Mouse (Mus musculus) heart, embryonic 10.5 days (tissue): ENCODE measurements at regions not wholly inside any gene's neighbourhood (a gene's known extent, or its start where the extent isn't known, plus 50 kb on each side); places are given as distances from the start of the nearest gene placed in this dataset.

Experiments used
- DNase-seq: peaks from one replicate; pipeline ENCODE4 v3.0.0-alpha.2; 2017; ENCODE audit warnings: low spot score
- H3K27ac ChIP-seq: fragments of 300-500 bp; sonication (generic); 2 replicates; pipeline ENCODE4 v1.5.1; 2016; ENCODE audit warnings: mild to moderate bottlenecking
- H3K27me3 ChIP-seq: fragments of 300-500 bp; sonication (generic); 2 replicates; pipeline ENCODE4 v1.6.1; 2016; ENCODE audit warnings: mild to moderate bottlenecking; ENCODE audit not compliant: poor library complexity, insufficient read depth, severe bottlenecking
- H3K36me3 ChIP-seq: fragments of 300-500 bp; sonication (generic); 2 replicates; pipeline ENCODE4 v1.6.1; 2016; ENCODE audit warnings: mild to moderate bottlenecking, moderate library complexity
- H3K4me1 ChIP-seq: fragments of 300-500 bp; sonication (generic); 2 replicates; pipeline ENCODE4 v1.6.1; 2016; ENCODE audit warnings: mild to moderate bottlenecking
- H3K4me3 ChIP-seq: fragments of 300-500 bp; sonication (generic); 2 replicates; pipeline ENCODE4 v1.5.1; 2016; ENCODE audit warnings: mild to moderate bottlenecking, moderate library complexity
- H3K9me3 ChIP-seq: fragments of 300-500 bp; sonication (generic); 2 replicates; pipeline ENCODE4 v1.6.1; 2016; ENCODE audit warnings: mild to moderate bottlenecking, moderate library complexity
- WGBS: fragments of 180-500 bp; shearing (Covaris S2); methylation state at CpG from one replicate; pipeline ENCODE4 v1.1.7; 2016; 5-methylcytosine and 5-hydroxymethylcytosine counted together

GRCm38 (mm10) chr10:99430669-99431561 lies 167.9 kb downstream of the Dusp6 start:
- H3K27me3 ChIP-seq, result no peaks in the 10 kb centered on the region
- peak overlapping the region; percentile 31 for H3K27ac ChIP-seq

GRCm38 (mm10) chr10:99437060-99437459 lies 174.0 kb downstream of the Dusp6 start:
- Histone ChIP-seq H3K4me3 (no peak overlapping the region), H3K27me3 (no peaks in the 10 kb centered on the region)
- no peak for DNase-seq

More at GRCm38 (mm10) chr10:99430669-99431561, 167.9 kb downstream of the Dusp6 start:
- no peaks in the 10 kb centered on the region for H3K9me3 ChIP-seq
- peaks cover 9% of the 10 kb centered on the region; the same call in 1 of the 2 replicates for H3K4me1 ChIP-seq
- 61% methylated on average over 16 of the region's 16 CpGs for WGBS
- H3K36me3 ChIP-seq, result no peaks in the 10 kb centered on the region
- DNase-seq, result no peak
- H3K4me3 ChIP-seq, result no peak overlapping the region

GRCm38 (mm10) chr10:99440169-99440568 lies 177.1 kb downstream of the Dusp6 start:
- no peaks in the 10 kb centered on the region for H3K9me3 ChIP-seq
- DNase-seq, result no peak
- no peak overlapping the region for H3K4me3 ChIP-seq
- WGBS, result 89% methylated on average over 5 of the region's 5 CpGs
- no peak overlapping the region for H3K27ac ChIP-seq
- no peaks in the 10 kb centered on the region for H3K27me3 ChIP-seq
- H3K4me1 ChIP-seq, result peaks cover 5% of the 10 kb centered on the region; the same call in 1 of the 2 replicates
- H3K36me3 ChIP-seq, result no peaks in the 10 kb centered on the region

More at GRCm38 (mm10) chr10:99437060-99437459, 174.0 kb downstream of the Dusp6 start:
- peaks cover 5% of the 10 kb centered on the region; the same call in 1 of the 2 replicates for H3K4me1 ChIP-seq
- H3K36me3 ChIP-seq, result no peaks in the 10 kb centered on the region
- no peaks in the 10 kb centered on the region for H3K9me3 ChIP-seq
- no peak overlapping the region for H3K27ac ChIP-seq

- Histone ChIP-seq H3K27me3 (no peaks in the 10 kb centered on the region), H3K36me3 (no peaks in the 10 kb centered on the region), H3K27ac (no peak overlapping the region), H3K4me1 (peaks cover 5% of the 10 kb centered on the region; the same call in 1 of the 2 replicates), H3K9me3 (no peaks in the 10 kb centered on the region), H3K4me3 (no peak overlapping the region)
- DNase-seq, result no peak
- WGBS, result 46% methylated on average over 6 of the region's 6 CpGs
These were observed 178.0 kb downstream of the Dusp6 start for GRCm38 (mm10) chr10:99441014-99441413.

GRCm38 (mm10) chr10:99441931-99442330 lies 178.9 kb downstream of the Dusp6 start:
- 77% methylated on average over 10 of the region's 10 CpGs for WGBS
- Histone ChIP-seq H3K27ac (no peak overlapping the region), H3K4me3 (no peak overlapping the region), H3K4me1 (peaks cover 5% of the 10 kb centered on the region; the same call in 1 of the 2 replicates), H3K9me3 (no peaks in the 10 kb centered on the region), H3K27me3 (no peaks in the 10 kb centered on the region), H3K36me3 (no peaks in the 10 kb centered on the region)
- DNase-seq, result no peak

GRCm38 (mm10) chr10:99443453-99444170 lies 180.6 kb downstream of the Dusp6 start:
- Histone ChIP-seq H3K4me3 (no peak overlapping the region), H3K27ac (no peak overlapping the region), H3K4me1 (peaks cover 5% of the 10 kb centered on the region; the same call in 1 of the 2 replicates), H3K36me3 (no peaks in the 10 kb centered on the region), H3K27me3 (no peaks in the 10 kb centered on the region), H3K9me3 (no peaks in the 10 kb centered on the region)
- no peak for DNase-seq
- WGBS, result 91% methylated on average over 18 of the region's 18 CpGs

- no peak for DNase-seq
- no peaks in the 10 kb centered on the region for H3K36me3 ChIP-seq
- no peaks in the 10 kb centered on the region for H3K9me3 ChIP-seq
- 57% methylated on average over 9 of the region's 9 CpGs for WGBS
- H3K4me3 ChIP-seq, result no peak overlapping the region
- H3K27ac ChIP-seq, result peak overlapping the region; percentile 22; the same call in 1 of the 2 replicates
- H3K4me1 ChIP-seq, result peaks cover 15% of the 10 kb centered on the region; the same call in 1 of the 2 replicates
- no peaks in the 10 kb centered on the region for H3K27me3 ChIP-seq
These were observed 187.9 kb downstream of the Dusp6 start for GRCm38 (mm10) chr10:99450714-99451625.

- Histone ChIP-seq H3K27me3 (no peaks in the 10 kb centered on the region), H3K4me1 (peaks cover 15% of the 10 kb centered on the region; the same call in 1 of the 2 replicates), H3K36me3 (no peaks in the 10 kb centered on the region), H3K9me3 (no peaks in the 10 kb centered on the region), H3K4me3 (no peak overlapping the region), H3K27ac (peak overlapping the region; percentile 24; the same call in 1 of the 2 replicates)
- DNase-seq, result no peak
- 47% methylated on average over 10 of the region's 10 CpGs for WGBS
These were observed 188.8 kb downstream of the Dusp6 start for GRCm38 (mm10) chr10:99451639-99452417.

- Histone ChIP-seq H3K9me3 (no peaks in the 10 kb centered on the region), H3K4me1 (peaks cover 36% of the 10 kb centered on the region), H3K27me3 (no peaks in the 10 kb centered on the region), H3K4me3 (no peak overlapping the region), H3K36me3 (no peaks in the 10 kb centered on the region), H3K27ac (no peak overlapping the region)
- 90% methylated on average over 5 of the region's 5 CpGs for WGBS
- DNase-seq, result peak; percentile 73
These were observed 193.1 kb downstream of the Dusp6 start for GRCm38 (mm10) chr10:99456180-99456579.

- no peak overlapping the region for H3K27ac ChIP-seq
- H3K9me3 ChIP-seq, result no peaks in the 10 kb centered on the region
- WGBS, result 75% methylated on average over 3 of the region's 3 CpGs
These were observed 195.0 kb downstream of the Dusp6 start for GRCm38 (mm10) chr10:99458047-99458446.

GRCm38 (mm10) chr10:99459171-99459660 lies 196.2 kb downstream of the Dusp6 start:
- Histone ChIP-seq H3K4me3 (no peak overlapping the region), H3K36me3 (no peaks in the 10 kb centered on the region), H3K27me3 (no peaks in the 10 kb centered on the region), H3K4me1 (peaks cover 33% of the 10 kb centered on the region), H3K27ac (0 out of 2 replicates have a peak overlapping the region, but pooled peaks have one; percentile 36), H3K9me3 (no peaks in the 10 kb centered on the region)
- WGBS, result 84% methylated on average over 9 of the region's 9 CpGs
- DNase-seq, result no peak

More at GRCm38 (mm10) chr10:99458047-99458446, 195.0 kb downstream of the Dusp6 start:
- Histone ChIP-seq H3K4me3 (no peak overlapping the region), H3K27me3 (no peaks in the 10 kb centered on the region), H3K36me3 (no peaks in the 10 kb centered on the region), H3K4me1 (peaks cover 33% of the 10 kb centered on the region)
- DNase-seq, result no peak
